Mouse (Mus musculus) G1E (cell line): ENCODE results near the gene Ccnd1.

Experiments used
- CTCF ChIP-seq: IDR thresholded peaks from 2 replicates; pipeline ENCODE4 v1.5.1; 2012; ENCODE audit warnings: low read depth, low read length, inconsistent platforms, mixed read lengths
- GATA1 ChIP-seq: IDR thresholded peaks from 2 replicates; pipeline ENCODE4 v1.6.1; 2012; ENCODE audit warnings: borderline replicate concordance, low read length, inconsistent platforms, mixed read lengths
- GATA2 ChIP-seq: IDR thresholded peaks from 2 replicates; pipeline ENCODE4 v1.6.1; 2012; ENCODE audit warnings: low read depth, low read length, inconsistent platforms, borderline replicate concordance
- POLR2AphosphoS5 ChIP-seq: IDR thresholded peaks from 2 replicates; pipeline ENCODE4 v1.6.1; 2012; ENCODE audit warnings: low read depth, low read length, inconsistent platforms; ENCODE audit not compliant: insufficient replicate concordance
- TAL1 ChIP-seq: conservative IDR thresholded peaks from 2 replicates; pipeline ENCODE4 v1.6.1; 2012; ENCODE audit warnings: low read depth, low read length, inconsistent platforms, mixed read lengths

DNA sequence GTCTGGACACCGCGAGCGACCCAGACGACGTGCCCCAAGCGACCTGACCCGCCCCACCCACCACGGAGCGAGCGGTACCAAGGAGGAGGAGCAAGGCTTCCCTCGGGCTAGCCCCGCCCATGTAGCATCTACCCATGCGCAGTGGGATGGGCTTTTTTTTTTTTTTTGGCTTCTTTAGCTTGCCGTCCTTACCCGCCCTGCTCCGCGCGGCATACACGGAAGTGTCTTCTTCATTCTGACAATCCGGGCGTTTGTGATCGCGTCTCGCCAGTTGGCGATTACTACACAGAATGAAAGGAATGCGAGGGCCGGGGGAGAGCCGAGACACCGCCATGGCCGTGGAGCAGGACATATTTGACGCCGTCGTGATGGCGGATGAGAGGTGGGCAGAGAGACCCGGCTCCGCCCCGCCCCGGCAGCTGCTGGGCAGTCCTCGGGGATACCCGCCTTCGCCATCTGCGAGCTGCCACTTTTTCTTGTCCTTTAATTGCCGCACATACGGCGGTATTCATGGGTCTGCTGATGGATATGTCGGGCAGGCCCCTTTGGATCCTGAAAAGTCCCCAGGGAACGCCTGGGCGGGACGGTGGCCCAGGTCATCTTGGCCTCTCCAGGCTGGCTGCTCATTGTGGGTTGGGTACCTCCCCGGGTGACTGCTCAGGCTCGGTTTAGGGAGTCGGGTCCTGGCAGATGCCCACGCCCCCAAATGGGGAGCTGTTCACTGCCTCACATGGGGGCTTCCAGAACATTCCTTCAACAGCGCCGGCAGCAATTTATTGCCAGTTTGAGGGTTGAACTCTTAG lies 24.6 kb downstream of the Ccnd1 start, which contains the start of gene LTO1:
- TF ChIP-seq CTCF (no peak), TAL1 (no peak), GATA1 (no peak), GATA2 (no peak), POLR2AphosphoS5 (no peak)
